Mouse (Mus musculus) intestine, embryonic 15.5 days (tissue): ENCODE measurements around the gene Sept3. TPM values are rescaled to one million over a fixed set of nuclear protein-coding genes. Genes with fewer than 3 reads are reported as not detected.

Source experiments
- ATAC-seq: fragments of 200-750 bp; cut with Nextera tagmentation; 2 replicates; pipeline ENCODE4 v1.8.0; 2017; ENCODE audit warnings: moderate TSS enrichment, moderate library complexity
- H3K27ac ChIP-seq: fragments of 300-500 bp; sonication (generic); 2 replicates; pipeline ENCODE4 v1.5.1; 2015; ENCODE audit warnings: mild to moderate bottlenecking, inconsistent platforms
- H3K27me3 ChIP-seq: fragments of 300-500 bp; sonication (generic); replicated peaks from 2 replicates; pipeline ENCODE4 v1.6.1; 2015; ENCODE audit warnings: inconsistent platforms
- H3K36me3 ChIP-seq: fragments of 300-500 bp; sonication (generic); 2 replicates; pipeline ENCODE4 v1.6.1; 2015; ENCODE audit warnings: inconsistent platforms
- H3K4me1 ChIP-seq: fragments of 300-500 bp; sonication (generic); replicated peaks from 2 replicates; pipeline ENCODE4 v1.6.1; 2015; ENCODE audit warnings: inconsistent platforms
- H3K4me2 ChIP-seq: fragments of 300-500 bp; sonication (generic); replicated peaks from 2 replicates; pipeline ENCODE4 v1.6.1; 2015; ENCODE audit warnings: mild to moderate bottlenecking, inconsistent platforms
- H3K4me3 ChIP-seq: fragments of 300-500 bp; sonication (generic); replicated peaks from 2 replicates; pipeline ENCODE4 v1.5.1; 2015; ENCODE audit warnings: inconsistent platforms
- H3K9ac ChIP-seq: fragments of 300-500 bp; sonication (generic); 2 replicates; pipeline ENCODE4 v1.6.1; 2015; ENCODE audit warnings: inconsistent platforms
- H3K9me3 ChIP-seq: fragments of 300-500 bp; sonication (generic); 2 replicates; pipeline ENCODE4 v1.6.1; 2016; ENCODE audit warnings: inconsistent platforms
- WGBS: fragments of 180-500 bp; shearing (Covaris S2); methylation state at CpG from one replicate; pipeline ENCODE4 v1.1.7; 2015; 5-methylcytosine and 5-hydroxymethylcytosine counted together
- polyA plus RNA-seq: library from polyadenylated mRNA; unstranded; fragments of >200 nt; fragmentation: Nextera tagmentation; extraction: Ambion mirVana; gene quantifications from 2 replicates; pipeline ENCODE4 v1.2.1, GENCODE M21; 2015

Sept3 gene
- polyA plus RNA-seq, 1 experiment from 2014 or later = 10.2 TPM

GRCm38 (mm10) chr15:82319613-82320012, 44.9 kb downstream of the Sept3 start:
- H3K36me3 ChIP-seq = no peaks in the 10 kb centered on the region
- no peak for ATAC-seq
- H3K9me3 ChIP-seq = no peaks in the 10 kb centered on the region
- H3K4me2 ChIP-seq = no peak overlapping the region
- no peak overlapping the region for H3K9ac ChIP-seq
- no peaks in the 10 kb centered on the region for H3K27me3 ChIP-seq
- H3K4me1 ChIP-seq = no peaks in the 10 kb centered on the region
- H3K4me3 ChIP-seq = no peak overlapping the region
- no peak overlapping the region for H3K27ac ChIP-seq
- 29% methylated on average over 1 of the region's 1 CpGs for WGBS

- H3K9me3 ChIP-seq = no peaks in the 10 kb centered on the region
These were observed 47.5 kb downstream of the Sept3 start for GRCm38 (mm10) chr15:82322195-82322594.

GRCm38 (mm10) chr15:82325382-82325781, 50.7 kb downstream of the Sept3 start:
- H3K9ac ChIP-seq = no peak overlapping the region
- no peak overlapping the region for H3K4me2 ChIP-seq
- no peak overlapping the region for H3K27ac ChIP-seq
- ATAC-seq = no peak
- H3K27me3 ChIP-seq = no peaks in the 10 kb centered on the region
- 0 out of 2 replicates have a peak, but pooled peaks cover 3% of the 10 kb centered on the region for H3K4me1 ChIP-seq
- 69% methylated on average over 2 of the region's 2 CpGs for WGBS
- H3K4me3 ChIP-seq = no peak overlapping the region
- H3K36me3 ChIP-seq = peaks cover 7% of the 10 kb centered on the region; the same call in 1 of the 2 replicates
- no peaks in the 10 kb centered on the region for H3K9me3 ChIP-seq

More at GRCm38 (mm10) chr15:82322195-82322594, 47.5 kb downstream of the Sept3 start:
- 0 out of 2 replicates have a peak, but pooled peaks cover 3% of the 10 kb centered on the region for H3K4me1 ChIP-seq
- H3K27ac ChIP-seq = no peak overlapping the region
- ATAC-seq = no peak
- H3K4me3 ChIP-seq = no peak overlapping the region
- H3K27me3 ChIP-seq = no peaks in the 10 kb centered on the region
- no peaks in the 10 kb centered on the region for H3K36me3 ChIP-seq
- H3K4me2 ChIP-seq = no peak overlapping the region
- no peak overlapping the region for H3K9ac ChIP-seq
- WGBS = 71% methylated on average over 8 of the region's 8 CpGs

GRCm38 (mm10) chr15:82335194-82335593, 60.5 kb downstream of the Sept3 start:
- Histone ChIP-seq H3K27ac (no peak overlapping the region), H3K9ac (no peak overlapping the region), H3K4me1 (peaks cover 15% of the 10 kb centered on the region), H3K27me3 (no peaks in the 10 kb centered on the region), H3K4me2 (no peak overlapping the region), H3K4me3 (no peak overlapping the region), H3K36me3 (peaks cover 20% of the 10 kb centered on the region), H3K9me3 (no peaks in the 10 kb centered on the region)
- ATAC-seq = no peak
- WGBS = 94% methylated on average over 4 of the region's 4 CpGs

- 84% methylated on average over 12 of the region's 12 CpGs for WGBS
- H3K27me3 ChIP-seq = no peaks in the 10 kb centered on the region
- H3K9me3 ChIP-seq = no peaks in the 10 kb centered on the region
- no peak for ATAC-seq
- H3K36me3 ChIP-seq = peaks cover 18% of the 10 kb centered on the region
- 0 out of 2 replicates have a peak overlapping the region, but pooled peaks have one; percentile 4 for H3K4me2 ChIP-seq
- no peak overlapping the region for H3K4me3 ChIP-seq
- no peak overlapping the region; the same call in 1 of the 2 replicates for H3K9ac ChIP-seq
- H3K27ac ChIP-seq = no peak overlapping the region
- H3K4me1 ChIP-seq = peaks cover 28% of the 10 kb centered on the region
These were observed 61.9 kb downstream of the Sept3 start for GRCm38 (mm10) chr15:82336629-82337028.

GRCm38 (mm10) chr15:82337875-82338274, 63.2 kb downstream of the Sept3 start:
- Histone ChIP-seq H3K9ac (peak overlapping the region; percentile 70), H3K4me2 (peak overlapping the region; percentile 73), H3K4me3 (peak overlapping the region; percentile 58), H3K9me3 (no peaks in the 10 kb centered on the region), H3K36me3 (peaks cover 18% of the 10 kb centered on the region), H3K4me1 (peaks cover 35% of the 10 kb centered on the region), H3K27me3 (no peaks in the 10 kb centered on the region), H3K27ac (peak overlapping the region; percentile 75)
- no peak for ATAC-seq
- WGBS = 7% methylated on average over 4 of the region's 4 CpGs

- Histone ChIP-seq H3K4me3 (peak within 1 kb of the TSS; percentile 58), H3K27ac (peak within 1 kb of the TSS; percentile 75), H3K9ac (peak within 1 kb of the TSS; percentile 70), H3K36me3 (peaks cover 18% of the 10 kb centered on the region), H3K9me3 (no peaks in the 10 kb centered on the region), H3K4me2 (peak within 1 kb of the TSS; percentile 73), H3K4me1 (peaks cover 37% of the 10 kb centered on the region), H3K27me3 (no peaks in the 10 kb centered on the region)
- WGBS = under 1% methylated on average over 41 of the region's 41 CpGs
- peak; percentile 90 for ATAC-seq
These were observed 64.0 kb downstream of the Sept3 start, which contains the start of the genes Naga, Pheta2 and Smdt1 for GRCm38 (mm10) chr15:82338593-82339112. Gene Naga, minus strand, starts transcription at chr15:82338925. Gene Pheta2, plus strand, starts transcription at chr15:82338942. Gene Smdt1, plus strand, starts transcription at chr15:82338959.

GRCm38 (mm10) chr15:82339150-82339549, 64.5 kb downstream of the Sept3 start:
- Histone ChIP-seq H3K36me3 (peaks cover 16% of the 10 kb centered on the region), H3K4me2 (peak overlapping the region; percentile 73), H3K27ac (peak overlapping the region; percentile 75), H3K4me3 (peak overlapping the region; percentile 58), H3K4me1 (peaks cover 40% of the 10 kb centered on the region), H3K9ac (peak overlapping the region; percentile 70), H3K27me3 (no peaks in the 10 kb centered on the region), H3K9me3 (no peaks in the 10 kb centered on the region)
- no peak for ATAC-seq
- WGBS = 58% methylated on average over 10 of the region's 10 CpGs

GRCm38 (mm10) chr15:82339634-82340254, 65.1 kb downstream of the Sept3 start:
- H3K4me3 ChIP-seq = no peak overlapping the region
- WGBS = 59% methylated on average over 8 of the region's 8 CpGs
- no peaks in the 10 kb centered on the region for H3K9me3 ChIP-seq
- H3K27me3 ChIP-seq = no peaks in the 10 kb centered on the region
- no peak overlapping the region for H3K9ac ChIP-seq
- H3K36me3 ChIP-seq = peaks cover 10% of the 10 kb centered on the region
- H3K4me1 ChIP-seq = peaks cover 40% of the 10 kb centered on the region
- ATAC-seq = no peak
- H3K4me2 ChIP-seq = no peak overlapping the region; the same call in 1 of the 2 replicates
- peak overlapping the region; percentile 90; the same call in 1 of the 2 replicates for H3K27ac ChIP-seq

GRCm38 (mm10) chr15:82340414-82341035, 65.8 kb downstream of the Sept3 start:
- Histone ChIP-seq H3K4me1 (peaks cover 40% of the 10 kb centered on the region), H3K27ac (peak overlapping the region; percentile 90), H3K27me3 (no peaks in the 10 kb centered on the region), H3K4me3 (peak overlapping the region; percentile 59), H3K9me3 (no peaks in the 10 kb centered on the region), H3K4me2 (peak overlapping the region; percentile 87), H3K9ac (peak overlapping the region; percentile 81), H3K36me3 (0 out of 2 replicates have a peak, but pooled peaks cover 5% of the 10 kb centered on the region)
- 32% methylated on average over 21 of the region's 21 CpGs for WGBS
- no peak for ATAC-seq

- Histone ChIP-seq H3K36me3 (0 out of 2 replicates have a peak, but pooled peaks cover 2% of the 10 kb centered on the region), H3K27me3 (no peaks in the 10 kb centered on the region)
- peak; percentile 7; the same call in 1 of the 2 replicates for ATAC-seq
These were observed 66.4 kb downstream of the Sept3 start for GRCm38 (mm10) chr15:82341036-82341501.

More at GRCm38 (mm10) chr15:82341036-82341501, 66.4 kb downstream of the Sept3 start:
- Histone ChIP-seq H3K4me3 (peak overlapping the region; percentile 59), H3K9me3 (no peaks in the 10 kb centered on the region), H3K27ac (peak overlapping the region; percentile 90), H3K4me2 (peak overlapping the region; percentile 87), H3K4me1 (peaks cover 40% of the 10 kb centered on the region), H3K9ac (peak overlapping the region; percentile 81)
- 2% methylated on average over 40 of the region's 40 CpGs for WGBS
